ENCODE assay signal across 12 mouse cellular contexts in the genomic region with DNA sequence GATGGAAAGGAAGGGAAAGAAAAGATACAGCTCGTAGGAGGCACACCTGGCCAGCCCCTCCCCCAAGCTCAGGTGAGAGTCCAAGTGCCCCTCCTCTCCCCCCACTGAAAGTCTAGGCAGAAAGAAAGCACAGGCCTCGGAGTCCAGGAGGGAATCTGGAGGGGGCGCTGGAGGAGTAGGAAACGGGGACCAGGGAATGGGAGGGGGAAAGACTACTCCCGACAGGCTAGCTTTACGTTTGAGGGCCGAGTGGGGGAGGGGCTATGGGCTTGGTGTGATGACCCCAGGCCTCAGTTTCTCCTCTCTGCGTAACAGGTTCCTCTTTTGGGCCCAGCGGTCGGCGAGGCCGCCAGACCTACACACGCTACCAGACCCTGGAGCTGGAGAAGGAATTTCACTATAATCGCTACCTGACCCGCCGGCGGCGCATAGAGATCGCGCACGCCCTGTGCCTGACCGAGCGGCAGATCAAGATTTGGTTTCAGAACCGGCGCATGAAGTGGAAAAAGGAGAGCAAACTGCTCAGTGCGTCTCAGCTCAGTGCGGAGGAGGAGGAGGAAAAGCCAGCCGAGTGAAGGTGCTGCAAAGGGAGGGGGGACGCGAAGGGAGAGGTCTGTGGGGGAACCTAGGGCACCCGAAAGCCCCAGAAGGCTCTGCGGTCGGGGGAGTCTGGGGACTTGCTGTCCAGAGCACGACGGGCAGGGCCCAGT. TPM values are rescaled to one million over a fixed set of nuclear protein-coding genes. Genes with fewer than 3 reads are reported as not detected.
DNase-seq lines count a peak whose midpoint lies in the region; ATAC-seq and TF ChIP-seq lines count a peak whose summit lies in the region.
"Had no signal": no experiment of that assay in that cellular context is flagged by ENCODE, and none has a peak within 500 bp of the region (broad histone marks: within the 10 kb centered on the region; RNA-seq: fewer than 3 reads in every experiment).

No protein-coding gene starts in this region.

- H3K4me1 ChIP-seq in heart, embryonic 16.5 days (ENCODE audit: control insufficient read depth, insufficient read depth, low read length), result no peaks in the 10 kb centered on the region
- peaks cover 21% of the 10 kb centered on the region for H3K4me1 ChIP-seq in embryonic facial prominence, embryonic 10.5 days
- no peaks in the 10 kb centered on the region; the same call in 1 of the 2 replicates for H3K4me1 ChIP-seq in intestine, postnatal 0 days (replicated peaks; ENCODE audit: control insufficient read depth, insufficient read depth, low read length)
- peaks cover 21% of the 10 kb centered on the region for H3K4me1 ChIP-seq in neural tube, embryonic 11.5 days (ENCODE audit: control insufficient read depth, insufficient read depth, low read length)

- peak overlapping the region; percentile 35 for H3K4me2 ChIP-seq in heart, embryonic 16.5 days (ENCODE audit: low read depth, low read length)
- peak overlapping the region; percentile 82 for H3K4me2 ChIP-seq in intestine, postnatal 0 days (replicated peaks; ENCODE audit: low read depth)
- H3K4me2 ChIP-seq in neural tube, embryonic 11.5 days (ENCODE audit: low read depth), result peak overlapping the region; percentile 100
- H3K4me2 ChIP-seq: embryonic facial prominence, embryonic 15.5 days had no signal

- DNase-seq in heart, adult 18-20 months, result no peak
- DNase-seq in embryonic facial prominence, embryonic 10.5 days (ENCODE audit: low spot score), result no peak
- no peak for DNase-seq in neural tube, embryonic 11.5 days (ENCODE audit: low spot score)
- DNase-seq in thymus, postnatal 0 days (ENCODE audit: low spot score), result no peak
- no peak for DNase-seq in ovary, postnatal 14 days (ENCODE audit: low spot score)
- no peak for DNase-seq in gastrocnemius, postnatal 36 days
- DNase-seq: gastrocnemius, adult 2 months; right cerebral cortex, adult 18-20 months had no signal

- ATAC-seq in heart, embryonic 16.5 days (replicated peaks; ENCODE audit: extremely low read depth, insufficient read depth, low FRiP score), result no peak
- ATAC-seq in intestine, postnatal 0 days, result no peak
- no peak for ATAC-seq in neural tube, embryonic 11.5 days (ENCODE audit: insufficient read depth, low FRiP score, low TSS enrichment)

- H3K9ac ChIP-seq in heart, embryonic 16.5 days (ENCODE audit: low read length), result no peak overlapping the region
- no peak overlapping the region for H3K9ac ChIP-seq in intestine, postnatal 0 days (ENCODE audit: low read depth, low read length)
- peak overlapping the region; percentile 100 for H3K9ac ChIP-seq in neural tube, embryonic 11.5 days (ENCODE audit: low read length)
- H3K9ac ChIP-seq: embryonic facial prominence, embryonic 15.5 days had no signal

- intact Hi-C loops in gastrocnemius, postnatal 36 days (cut with DNase I), result loop anchor here (5.0 kb wide), 2 partner anchors 112 to 237 kb away; no protein-coding TSS in a partner anchor

- peak overlapping the region; percentile 18 for H3K4me3 ChIP-seq in heart, embryonic 16.5 days (ENCODE audit: low read length)
- 0 out of 2 replicates have a peak overlapping the region, but pooled peaks have one; percentile 2 for H3K4me3 ChIP-seq in embryonic facial prominence, embryonic 10.5 days
- peak overlapping the region; percentile 53 for H3K4me3 ChIP-seq in intestine, postnatal 0 days (ENCODE audit: low read depth, low read length)
- H3K4me3 ChIP-seq in neural tube, embryonic 11.5 days (ENCODE audit: low read depth, low read length), result peak overlapping the region; percentile 96
- H3K4me3 ChIP-seq: embryonic facial prominence, embryonic 15.5 days had no signal

- peaks cover 97% of the 10 kb centered on the region for H3K27me3 ChIP-seq in heart, embryonic 16.5 days (ENCODE audit: control insufficient read depth, insufficient read depth, low read length)
- peaks cover 100% of the 10 kb centered on the region for H3K27me3 ChIP-seq in embryonic facial prominence, embryonic 10.5 days (replicated peaks; ENCODE audit: low read depth, poor library complexity, severe bottlenecking)
- peaks cover 78% of the 10 kb centered on the region for H3K27me3 ChIP-seq in intestine, postnatal 0 days (replicated peaks; ENCODE audit: control insufficient read depth, insufficient read depth, low read length)
- 0 out of 2 replicates have a peak, but pooled peaks cover 2% of the 10 kb centered on the region for H3K27me3 ChIP-seq in neural tube, embryonic 11.5 days (ENCODE audit: control insufficient read depth, insufficient read depth, low read length)

- no peak overlapping the region for H3K27ac ChIP-seq in heart, embryonic 16.5 days (ENCODE audit: low read length)
- no peak overlapping the region for H3K27ac ChIP-seq in embryonic facial prominence, embryonic 10.5 days (replicated peaks)
- H3K27ac ChIP-seq in intestine, postnatal 0 days (ENCODE audit: low read depth, low read length), result 0 out of 2 replicates have a peak overlapping the region, but pooled peaks have one; percentile 60
- H3K27ac ChIP-seq in neural tube, embryonic 11.5 days (ENCODE audit: low read depth, low read length), result peak overlapping the region; percentile 100
- H3K27ac ChIP-seq: embryonic facial prominence, embryonic 15.5 days; gastrocnemius, adult 2 months had no signal

- H3K36me3 ChIP-seq in heart, embryonic 16.5 days (ENCODE audit: control insufficient read depth, insufficient read depth), result no peaks in the 10 kb centered on the region
- H3K36me3 ChIP-seq in embryonic facial prominence, embryonic 10.5 days (replicated peaks), result no peaks in the 10 kb centered on the region
- no peaks in the 10 kb centered on the region for H3K36me3 ChIP-seq in intestine, postnatal 0 days (ENCODE audit: control insufficient read depth, insufficient read depth)
- no peaks in the 10 kb centered on the region; the same call in 1 of the 2 replicates for H3K36me3 ChIP-seq in neural tube, embryonic 11.5 days (ENCODE audit: control insufficient read depth, insufficient read depth, low read length)
- H3K36me3 ChIP-seq: embryonic facial prominence, embryonic 15.5 days had no signal

- 2% methylated on average over 34 of the region's 35 CpGs for WGBS in heart, embryonic 16.5 days
- WGBS in embryonic facial prominence, embryonic 10.5 days, result 1% methylated on average over 35 of the region's 35 CpGs
- 17% methylated on average over 31 of the region's 35 CpGs for WGBS in intestine, postnatal 0 days
- WGBS in neural tube, embryonic 11.5 days, result 2% methylated on average over 33 of the region's 35 CpGs

- TF ChIP-seq CTCF in intestine, postnatal 0 days (IDR thresholded peaks at IDR 0.05; ENCODE audit: low read depth), result 0 out of 2 replicates have a peak, but pooled peaks have one; percentile 9

- no peaks in the 10 kb centered on the region for H3K9me3 ChIP-seq in heart, embryonic 16.5 days (replicated peaks; ENCODE audit: control insufficient read depth, low read length)
- no peaks in the 10 kb centered on the region for H3K9me3 ChIP-seq in embryonic facial prominence, embryonic 10.5 days
- no peaks in the 10 kb centered on the region for H3K9me3 ChIP-seq in intestine, postnatal 0 days (ENCODE audit: control insufficient read depth)
- H3K9me3 ChIP-seq in neural tube, embryonic 11.5 days (ENCODE audit: control insufficient read depth, low read length), result no peaks in the 10 kb centered on the region
- H3K9me3 ChIP-seq: embryonic facial prominence, embryonic 15.5 days had no signal

RNA-seq across cellular contexts. Expression of a gene that starts 2.6 kb away (rescaled TPM):
- polyA plus RNA-seq in heart, embryonic 16.5 days (2015; fragmentation: Nextera tagmentation; extraction: Ambion mirVana), result 0.76 and 2.8 TPM in 2 replicates
- under 1 TPM; 0.12 to 0.21 TPM for total RNA-seq in heart, adult 18-20 months (2021)
- 0.07 and 0.28 TPM in 2 replicates for polyA plus RNA-seq in embryonic facial prominence, embryonic 10.5 days (2016; fragmentation: Nextera tagmentation; extraction: Ambion mirVana)
- 14.7 and 15.8 TPM in 2 replicates for polyA plus RNA-seq in intestine, postnatal 0 days (2015; fragmentation: Nextera tagmentation; extraction: Ambion mirVana)
- polyA plus RNA-seq in neural tube, embryonic 11.5 days (2014; fragmentation: Nextera tagmentation; extraction: Ambion mirVana), result 49.0 and 49.1 TPM in 2 replicates
- 0.15 and 0.16 TPM in 2 replicates for polyA plus RNA-seq in thymus, postnatal 0 days (2015; fragmentation: Nextera tagmentation; extraction: Ambion mirVana)
- under 1 TPM; 0.52 to 0.61 TPM for total RNA-seq in gastrocnemius, postnatal 36 days (2021)
- total RNA-seq: layer of hippocampus, adult 8-10 months had no signal
- polyA plus RNA-seq: embryonic facial prominence, embryonic 15.5 days had no signal

RNA-seq across cellular contexts. Expression of a gene that starts 8.2 kb away (rescaled TPM):
- polyA plus RNA-seq in heart, embryonic 16.5 days (2015; fragmentation: Nextera tagmentation; extraction: Ambion mirVana), result 0.51 TPM in 1 of 2 replicates, not detected in the other
- not detected for total RNA-seq in heart, adult 18-20 months (2021)
- polyA plus RNA-seq in embryonic facial prominence, embryonic 10.5 days (2016; fragmentation: Nextera tagmentation; extraction: Ambion mirVana), result 0.15 TPM in 1 of 2 replicates, not detected in the other
- 5.7 and 6.4 TPM in 2 replicates for polyA plus RNA-seq in intestine, postnatal 0 days (2015; fragmentation: Nextera tagmentation; extraction: Ambion mirVana)
- polyA plus RNA-seq in neural tube, embryonic 11.5 days (2014; fragmentation: Nextera tagmentation; extraction: Ambion mirVana), result 81.4 and 87.2 TPM in 2 replicates
- polyA plus RNA-seq in thymus, postnatal 0 days (2015; fragmentation: Nextera tagmentation; extraction: Ambion mirVana), result 0.10 TPM in 1 of 2 replicates, not detected in the other
- total RNA-seq in gastrocnemius, postnatal 36 days (2021), result under 1 TPM; 0.38 to 0.54 TPM
- total RNA-seq: layer of hippocampus, adult 8-10 months had no signal
- polyA plus RNA-seq: embryonic facial prominence, embryonic 15.5 days had no signal

RNA-seq across cellular contexts. Expression of a gene that starts 14.1 kb away (rescaled TPM):
- 0.31 and 0.43 TPM in 2 replicates for polyA plus RNA-seq in heart, embryonic 16.5 days (2015; fragmentation: Nextera tagmentation; extraction: Ambion mirVana)
- not detected for total RNA-seq in heart, adult 18-20 months (2021)
- polyA plus RNA-seq in embryonic facial prominence, embryonic 10.5 days (2016; fragmentation: Nextera tagmentation; extraction: Ambion mirVana), result not detected in 2 replicates
- 7.6 and 8.5 TPM in 2 replicates for polyA plus RNA-seq in intestine, postnatal 0 days (2015; fragmentation: Nextera tagmentation; extraction: Ambion mirVana)
- 65.5 and 65.9 TPM in 2 replicates for polyA plus RNA-seq in neural tube, embryonic 11.5 days (2014; fragmentation: Nextera tagmentation; extraction: Ambion mirVana)
- polyA plus RNA-seq in thymus, postnatal 0 days (2015; fragmentation: Nextera tagmentation; extraction: Ambion mirVana), result 0.19 TPM in 1 of 2 replicates, not detected in the other
- total RNA-seq in gastrocnemius, postnatal 36 days (2021), result under 1 TPM; 0.39 to 0.41 TPM
- total RNA-seq: layer of hippocampus, adult 8-10 months had no signal
- polyA plus RNA-seq: embryonic facial prominence, embryonic 15.5 days had no signal

RNA-seq across cellular contexts. Expression of a gene that starts 17.6 kb away (rescaled TPM):
- polyA plus RNA-seq in heart, embryonic 16.5 days (2015; fragmentation: Nextera tagmentation; extraction: Ambion mirVana), result 0.28 and 0.32 TPM in 2 replicates
- under 1 TPM; 0.62 to 0.64 TPM for total RNA-seq in heart, adult 18-20 months (2021)
- polyA plus RNA-seq in embryonic facial prominence, embryonic 10.5 days (2016; fragmentation: Nextera tagmentation; extraction: Ambion mirVana), result 0.09 and 0.23 TPM in 2 replicates
- polyA plus RNA-seq in intestine, postnatal 0 days (2015; fragmentation: Nextera tagmentation; extraction: Ambion mirVana), result 1.1 and 1.5 TPM in 2 replicates
- polyA plus RNA-seq in neural tube, embryonic 11.5 days (2014; fragmentation: Nextera tagmentation; extraction: Ambion mirVana), result 3.1 and 3.8 TPM in 2 replicates
- polyA plus RNA-seq in thymus, postnatal 0 days (2015; fragmentation: Nextera tagmentation; extraction: Ambion mirVana), result 0.09 and 0.20 TPM in 2 replicates
- under 1 TPM; 0.23 to 0.54 TPM for total RNA-seq in gastrocnemius, postnatal 36 days (2021)

RNA-seq across cellular contexts. Expression of a gene that starts 18.8 kb away (rescaled TPM):
- polyA plus RNA-seq in heart, embryonic 16.5 days (2015; fragmentation: Nextera tagmentation; extraction: Ambion mirVana), result not detected in 2 replicates
- total RNA-seq in heart, adult 18-20 months (2021), result not detected
- not detected in 2 replicates for polyA plus RNA-seq in embryonic facial prominence, embryonic 10.5 days (2016; fragmentation: Nextera tagmentation; extraction: Ambion mirVana)
- 1.0 and 1.1 TPM in 2 replicates for polyA plus RNA-seq in intestine, postnatal 0 days (2015; fragmentation: Nextera tagmentation; extraction: Ambion mirVana)
- polyA plus RNA-seq in neural tube, embryonic 11.5 days (2014; fragmentation: Nextera tagmentation; extraction: Ambion mirVana), result 27.9 and 28.2 TPM in 2 replicates
- not detected in 2 replicates for polyA plus RNA-seq in thymus, postnatal 0 days (2015; fragmentation: Nextera tagmentation; extraction: Ambion mirVana)
- under 1 TPM; 0.15 TPM for total RNA-seq in gastrocnemius, postnatal 36 days (2021)
- total RNA-seq: layer of hippocampus, adult 8-10 months had no signal
- polyA plus RNA-seq: embryonic facial prominence, embryonic 15.5 days had no signal

Comparison
In these comparisons a context has a peak if more than half of its experiments do, and no peak if none do; other contexts are left out.
1. H3K27ac ChIP-seq: peak in intestine, postnatal 0 days (single experiment) and neural tube, embryonic 11.5 days (single experiment); none in heart, embryonic 16.5 days (single experiment) and embryonic facial prominence, embryonic 10.5 days (single experiment).
2. H3K4me2 ChIP-seq: peak in every context shown above with its lines; median percentile 100 in neural tube, embryonic 11.5 days; 82 in intestine, postnatal 0 days; 35 in heart, embryonic 16.5 days.
3. H3K4me3 ChIP-seq: peak in every context shown above with its lines; median percentile 96 in neural tube, embryonic 11.5 days; 53 in intestine, postnatal 0 days; 18 in heart, embryonic 16.5 days; 2 in embryonic facial prominence, embryonic 10.5 days.
4. RNA of a gene that starts 8.2 kb away (polyA plus RNA-seq): 81.4 to 87.2 TPM in neural tube, embryonic 11.5 days; 5.7 to 6.4 TPM in intestine, postnatal 0 days, 0.10 TPM in thymus, postnatal 0 days, 0.51 TPM in heart, embryonic 16.5 days and 0.15 TPM in embryonic facial prominence, embryonic 10.5 days; every median in the first group is over 10 times any median in the second.